Comparison of ENCODE assay signal across 9 mouse cellular contexts in genomic region chr4:140069563-140070330, GRCm38 (mm10).
DNase-seq lines count a peak whose midpoint lies in the region; ATAC-seq lines count a peak whose summit lies in the region.
"Had no signal": no experiment of that assay in that cellular context is flagged by ENCODE, and none has a peak within 500 bp of the region (broad histone marks: within the 10 kb centered on the region; RNA-seq: fewer than 3 reads in every experiment).

No protein-coding gene starts in this region.

- no peak overlapping the region for H3K4me3 ChIP-seq in neural tube, embryonic 11.5 days (ENCODE audit: low read depth, low read length)
- no peak overlapping the region for H3K4me3 ChIP-seq in midbrain, embryonic 12.5 days
- H3K4me3 ChIP-seq: limb, embryonic 13.5 days had no signal

- ATAC-seq in neural tube, embryonic 11.5 days (ENCODE audit: insufficient read depth, low FRiP score, low TSS enrichment) = peak; percentile 71
- peak; percentile 86 for ATAC-seq in midbrain, embryonic 12.5 days (ENCODE audit: low FRiP score, low read depth)

- no peaks in the 10 kb centered on the region for H3K36me3 ChIP-seq in neural tube, embryonic 11.5 days (ENCODE audit: control insufficient read depth, insufficient read depth, low read length)
- no peaks in the 10 kb centered on the region for H3K36me3 ChIP-seq in midbrain, embryonic 12.5 days
- H3K36me3 ChIP-seq: limb, embryonic 13.5 days had no signal

- no peak overlapping the region for H3K27ac ChIP-seq in neural tube, embryonic 11.5 days (ENCODE audit: low read depth, low read length)
- peak overlapping the region; percentile 58 for H3K27ac ChIP-seq in midbrain, embryonic 12.5 days (replicated peaks)
- H3K27ac ChIP-seq: limb, embryonic 13.5 days had no signal

- no peaks in the 10 kb centered on the region for H3K27me3 ChIP-seq in neural tube, embryonic 11.5 days (ENCODE audit: control insufficient read depth, insufficient read depth, low read length)
- H3K27me3 ChIP-seq in midbrain, embryonic 12.5 days = peaks cover 15% of the 10 kb centered on the region

- WGBS in neural tube, embryonic 11.5 days = 15% methylated on average over 14 of the region's 15 CpGs
- WGBS in midbrain, embryonic 12.5 days = 9% methylated on average over 14 of the region's 15 CpGs

- intact Hi-C loops in gastrocnemius, postnatal 36 days (cut with DNase I) = no loop called here

- no peak overlapping the region for H3K4me2 ChIP-seq in neural tube, embryonic 11.5 days (ENCODE audit: low read depth)
- H3K4me2 ChIP-seq in midbrain, embryonic 12.5 days (replicated peaks) = 0 out of 2 replicates have a peak overlapping the region, but pooled peaks have one; percentile 5
- H3K4me2 ChIP-seq: limb, embryonic 13.5 days had no signal

- 0 out of 2 replicates have a peak, but pooled peaks cover 3% of the 10 kb centered on the region for H3K9me3 ChIP-seq in neural tube, embryonic 11.5 days (ENCODE audit: control insufficient read depth, low read length)
- H3K9me3 ChIP-seq in midbrain, embryonic 12.5 days = no peaks in the 10 kb centered on the region

- no peak for DNase-seq in neural tube, embryonic 11.5 days (ENCODE audit: low spot score)
- no peak for DNase-seq in neural tube, embryonic 10.5 days (ENCODE audit: extremely low spot score, low spot score)
- peak; percentile 56 to 73 for DNase-seq in frontal cortex, adult 2 months (ENCODE audit: extremely low spot score in 1 of 2, low spot score in 1 of 2)
- DNase-seq in telencephalon, adult 2 months (ENCODE audit: low read depth, low spot score) = peak; percentile 87
- DNase-seq in cerebellum, adult 8-10 months = no peak
- DNase-seq in gastrocnemius, postnatal 36 days = no peak
- no peak for DNase-seq in kidney, adult 11 months

- 0 out of 2 replicates have a peak, but pooled peaks cover 2% of the 10 kb centered on the region for H3K4me1 ChIP-seq in neural tube, embryonic 11.5 days (ENCODE audit: control insufficient read depth, insufficient read depth, low read length)
- peaks cover 23% of the 10 kb centered on the region for H3K4me1 ChIP-seq in midbrain, embryonic 12.5 days
- H3K4me1 ChIP-seq: limb, embryonic 13.5 days had no signal

- H3K9ac ChIP-seq in neural tube, embryonic 11.5 days (ENCODE audit: low read length) = no peak overlapping the region
- no peak overlapping the region for H3K9ac ChIP-seq in midbrain, embryonic 12.5 days (replicated peaks)
- H3K9ac ChIP-seq: limb, embryonic 13.5 days had no signal

Comparison
In these comparisons a context has a peak if more than half of its experiments do, and no peak if none do; other contexts are left out.
1. DNase-seq: peak in frontal cortex, adult 2 months (2 of 2) and telencephalon, adult 2 months (single experiment); none in neural tube, embryonic 11.5 days (single experiment), neural tube, embryonic 10.5 days (single experiment), cerebellum, adult 8-10 months (single experiment), gastrocnemius, postnatal 36 days (0 of 2) and kidney, adult 11 months (single experiment).